Mouse (Mus musculus): ENCODE results near the gene Naa25. TPM values are rescaled to one million over a fixed set of nuclear protein-coding genes. Genes with fewer than 3 reads are reported as not detected.

Naa25 gene
- polyA plus RNA-seq, 1 experiment, result 27.7 TPM

GRCm38 (mm10) chr5:121463601-121464250 lies 66.0 kb downstream of the Naa25 start:
- no peak for TF ChIP-seq POLR2A (IDR thresholded peaks at IDR 0.05; ENCODE audit: control insufficient read depth, low read depth, low read length)
- no peak for TF ChIP-seq CTCF (IDR thresholded peaks at IDR 0.05; ENCODE audit: control insufficient read depth, insufficient read depth, insufficient replicate concordance, low read depth, low read length)
- no peaks in the 10 kb centered on the region for H3K4me1 ChIP-seq (ENCODE audit: control insufficient read depth, insufficient read depth, low read length)
- no peak overlapping the region for H3K27ac ChIP-seq (ENCODE audit: control insufficient read depth, insufficient read depth, low read depth, low read length)
- no peaks in the 10 kb centered on the region for H3K27me3 ChIP-seq (ENCODE audit: control insufficient read depth, insufficient read depth, low read length)
- H3K36me3 ChIP-seq (ENCODE audit: control insufficient read depth, insufficient read depth, low read length), result no peaks in the 10 kb centered on the region
- no peak overlapping the region for H3K4me3 ChIP-seq (ENCODE audit: control insufficient read depth, low read depth, low read length)

GRCm38 (mm10) chr5:121469566-121469965 lies 71.8 kb downstream of the Naa25 start:
- Histone ChIP-seq H3K27me3 (ENCODE audit: control insufficient read depth, insufficient read depth, low read length) (no peaks in the 10 kb centered on the region), H3K27ac (ENCODE audit: control insufficient read depth, insufficient read depth, low read depth, low read length) (no peak overlapping the region), H3K4me3 (ENCODE audit: control insufficient read depth, low read depth, low read length) (no peak overlapping the region), H3K36me3 (ENCODE audit: control insufficient read depth, insufficient read depth, low read length) (no peaks in the 10 kb centered on the region; the same call in 1 of the 2 replicates), H3K4me1 (ENCODE audit: control insufficient read depth, insufficient read depth, low read length) (no peaks in the 10 kb centered on the region)
- TF ChIP-seq POLR2A (IDR thresholded peaks at IDR 0.05; ENCODE audit: control insufficient read depth, low read depth, low read length) (no peak), CTCF (IDR thresholded peaks at IDR 0.05; ENCODE audit: control insufficient read depth, insufficient read depth, insufficient replicate concordance, low read depth, low read length) (no peak)

GRCm38 (mm10) chr5:121472411-121472810 lies 74.7 kb downstream of the Naa25 start:
- H3K4me1 ChIP-seq (ENCODE audit: control insufficient read depth, insufficient read depth, low read length), result no peaks in the 10 kb centered on the region
- no peak overlapping the region for H3K27ac ChIP-seq (ENCODE audit: control insufficient read depth, insufficient read depth, low read depth, low read length)
- H3K4me3 ChIP-seq (ENCODE audit: control insufficient read depth, low read depth, low read length), result no peak overlapping the region
- TF ChIP-seq POLR2A (IDR thresholded peaks at IDR 0.05; ENCODE audit: control insufficient read depth, low read depth, low read length), result no peak
- no peak for TF ChIP-seq CTCF (IDR thresholded peaks at IDR 0.05; ENCODE audit: control insufficient read depth, insufficient read depth, insufficient replicate concordance, low read depth, low read length)
- no peaks in the 10 kb centered on the region; the same call in 1 of the 2 replicates for H3K36me3 ChIP-seq (ENCODE audit: control insufficient read depth, insufficient read depth, low read length)
- H3K27me3 ChIP-seq (ENCODE audit: control insufficient read depth, insufficient read depth, low read length), result no peaks in the 10 kb centered on the region

GRCm38 (mm10) chr5:121474610-121475009 lies 76.9 kb downstream of the Naa25 start:
- H3K4me3 ChIP-seq (ENCODE audit: control insufficient read depth, low read depth, low read length), result no peak overlapping the region
- H3K27ac ChIP-seq (ENCODE audit: control insufficient read depth, insufficient read depth, low read depth, low read length), result no peak overlapping the region
- no peak for TF ChIP-seq POLR2A (IDR thresholded peaks at IDR 0.05; ENCODE audit: control insufficient read depth, low read depth, low read length)
- TF ChIP-seq CTCF (IDR thresholded peaks at IDR 0.05; ENCODE audit: control insufficient read depth, insufficient read depth, insufficient replicate concordance, low read depth, low read length), result no peak
- no peaks in the 10 kb centered on the region for H3K27me3 ChIP-seq (ENCODE audit: control insufficient read depth, insufficient read depth, low read length)
- H3K4me1 ChIP-seq (ENCODE audit: control insufficient read depth, insufficient read depth, low read length), result no peaks in the 10 kb centered on the region
- H3K36me3 ChIP-seq (ENCODE audit: control insufficient read depth, insufficient read depth, low read length), result no peaks in the 10 kb centered on the region; the same call in 1 of the 2 replicates

- H3K27me3 ChIP-seq (ENCODE audit: control insufficient read depth, insufficient read depth, low read length), result no peaks in the 10 kb centered on the region
- H3K4me1 ChIP-seq (ENCODE audit: control insufficient read depth, insufficient read depth, low read length), result no peaks in the 10 kb centered on the region
- H3K4me3 ChIP-seq (ENCODE audit: control insufficient read depth, low read depth, low read length), result no peak overlapping the region
- no peak for TF ChIP-seq CTCF (IDR thresholded peaks at IDR 0.05; ENCODE audit: control insufficient read depth, insufficient read depth, insufficient replicate concordance, low read depth, low read length)
- H3K27ac ChIP-seq (ENCODE audit: control insufficient read depth, insufficient read depth, low read depth, low read length), result no peak overlapping the region
- no peaks in the 10 kb centered on the region; the same call in 1 of the 2 replicates for H3K36me3 ChIP-seq (ENCODE audit: control insufficient read depth, insufficient read depth, low read length)
Observed at GRCm38 (mm10) chr5:121476040-121476439, 78.3 kb downstream of the Naa25 start.

GRCm38 (mm10) chr5:121477680-121478079 lies 79.9 kb downstream of the Naa25 start:
- H3K27ac ChIP-seq (ENCODE audit: control insufficient read depth, insufficient read depth, low read depth, low read length), result no peak overlapping the region
- H3K36me3 ChIP-seq (ENCODE audit: control insufficient read depth, insufficient read depth, low read length), result no peaks in the 10 kb centered on the region; the same call in 1 of the 2 replicates
- H3K4me1 ChIP-seq (ENCODE audit: control insufficient read depth, insufficient read depth, low read length), result no peaks in the 10 kb centered on the region
- H3K4me3 ChIP-seq (ENCODE audit: control insufficient read depth, low read depth, low read length), result no peak overlapping the region
- TF ChIP-seq CTCF (IDR thresholded peaks at IDR 0.05; ENCODE audit: control insufficient read depth, insufficient read depth, insufficient replicate concordance, low read depth, low read length) (no peak), POLR2A (IDR thresholded peaks at IDR 0.05; ENCODE audit: control insufficient read depth, low read depth, low read length) (no peak)
- no peaks in the 10 kb centered on the region for H3K27me3 ChIP-seq (ENCODE audit: control insufficient read depth, insufficient read depth, low read length)

GRCm38 (mm10) chr5:121484801-121485200 lies 87.1 kb downstream of the Naa25 start:
- Histone ChIP-seq H3K27ac (ENCODE audit: control insufficient read depth, insufficient read depth, low read depth, low read length) (no peak overlapping the region), H3K27me3 (ENCODE audit: control insufficient read depth, insufficient read depth, low read length) (no peaks in the 10 kb centered on the region), H3K36me3 (ENCODE audit: control insufficient read depth, insufficient read depth, low read length) (no peaks in the 10 kb centered on the region), H3K4me1 (ENCODE audit: control insufficient read depth, insufficient read depth, low read length) (no peaks in the 10 kb centered on the region), H3K4me3 (ENCODE audit: control insufficient read depth, low read depth, low read length) (no peak overlapping the region)
- no peak for TF ChIP-seq CTCF (IDR thresholded peaks at IDR 0.05; ENCODE audit: control insufficient read depth, insufficient read depth, insufficient replicate concordance, low read depth, low read length)
- no peak for TF ChIP-seq POLR2A (IDR thresholded peaks at IDR 0.05; ENCODE audit: control insufficient read depth, low read depth, low read length)

Measured in testis, adult 2 months (tissue).